Mouse (Mus musculus) neural tube, embryonic 14.5 days (tissue): Measurements from ENCODE around the gene Hist1h3f. TPM values are rescaled to one million over a fixed set of nuclear protein-coding genes. Genes with fewer than 3 reads are reported as not detected.

Experiments used
- ATAC-seq: fragments of 200-750 bp; cut with Nextera tagmentation; 2 replicates; pipeline ENCODE4 v1.8.0; 2017; ENCODE audit warnings: low read depth, mild to moderate bottlenecking, moderate TSS enrichment, moderate library complexity
- H3K27ac ChIP-seq: fragments of 300-500 bp; sonication (generic); 2 replicates; pipeline ENCODE4 v1.5.1; 2014; ENCODE audit warnings: low read depth, mild to moderate bottlenecking, control low read depth, low read length, moderate library complexity, mixed read lengths
- H3K27me3 ChIP-seq: fragments of 300-500 bp; sonication (generic); 2 replicates; pipeline ENCODE4 v1.6.1; 2014; ENCODE audit warnings: low read length; ENCODE audit not compliant: control insufficient read depth, insufficient read depth
- H3K36me3 ChIP-seq: fragments of 300-500 bp; sonication (generic); 2 replicates; pipeline ENCODE4 v1.6.1; 2014; ENCODE audit warnings: low read length, mixed read lengths; ENCODE audit not compliant: control insufficient read depth, insufficient read depth
- H3K4me1 ChIP-seq: fragments of 300-500 bp; sonication (generic); 2 replicates; pipeline ENCODE4 v1.6.1; 2014; ENCODE audit warnings: low read length; ENCODE audit not compliant: control insufficient read depth, insufficient read depth
- H3K4me2 ChIP-seq: fragments of 300-500 bp; sonication (generic); 2 replicates; pipeline ENCODE4 v1.6.1; 2014; ENCODE audit warnings: mild to moderate bottlenecking, low read depth, low read length, control low read depth
- H3K4me3 ChIP-seq: fragments of 300-500 bp; sonication (generic); 2 replicates; pipeline ENCODE4 v1.5.1; 2014; ENCODE audit warnings: low read depth, low read length, control low read depth, mixed read lengths
- H3K9ac ChIP-seq: fragments of 300-500 bp; sonication (generic); replicated peaks from 2 replicates; pipeline ENCODE4 v1.6.1; 2014; ENCODE audit warnings: low read depth, mild to moderate bottlenecking, control low read depth, low read length, mixed read lengths
- H3K9me3 ChIP-seq: fragments of 300-500 bp; sonication (generic); 2 replicates; pipeline ENCODE4 v1.6.1; 2016; ENCODE audit warnings: low read length; ENCODE audit not compliant: control insufficient read depth
- WGBS: fragments of 180-500 bp; shearing (Covaris S2); extraction: QIAGEN DNeasy Blood & Tissue Kit; methylation state at CpG from one replicate; pipeline ENCODE4 v1.1.7; 2014; 5-methylcytosine and 5-hydroxymethylcytosine counted together
- polyA plus RNA-seq: library from polyadenylated mRNA; unstranded; fragments of >200 nt; fragmentation: Nextera tagmentation; extraction: Ambion mirVana; gene quantifications from 2 replicates; pipeline ENCODE4 v1.2.1, GENCODE M21; 2014

Hist1h3f gene
- polyA plus RNA-seq: 0.52 TPM in 1 of 2 replicates, not detected in the other

DNA sequence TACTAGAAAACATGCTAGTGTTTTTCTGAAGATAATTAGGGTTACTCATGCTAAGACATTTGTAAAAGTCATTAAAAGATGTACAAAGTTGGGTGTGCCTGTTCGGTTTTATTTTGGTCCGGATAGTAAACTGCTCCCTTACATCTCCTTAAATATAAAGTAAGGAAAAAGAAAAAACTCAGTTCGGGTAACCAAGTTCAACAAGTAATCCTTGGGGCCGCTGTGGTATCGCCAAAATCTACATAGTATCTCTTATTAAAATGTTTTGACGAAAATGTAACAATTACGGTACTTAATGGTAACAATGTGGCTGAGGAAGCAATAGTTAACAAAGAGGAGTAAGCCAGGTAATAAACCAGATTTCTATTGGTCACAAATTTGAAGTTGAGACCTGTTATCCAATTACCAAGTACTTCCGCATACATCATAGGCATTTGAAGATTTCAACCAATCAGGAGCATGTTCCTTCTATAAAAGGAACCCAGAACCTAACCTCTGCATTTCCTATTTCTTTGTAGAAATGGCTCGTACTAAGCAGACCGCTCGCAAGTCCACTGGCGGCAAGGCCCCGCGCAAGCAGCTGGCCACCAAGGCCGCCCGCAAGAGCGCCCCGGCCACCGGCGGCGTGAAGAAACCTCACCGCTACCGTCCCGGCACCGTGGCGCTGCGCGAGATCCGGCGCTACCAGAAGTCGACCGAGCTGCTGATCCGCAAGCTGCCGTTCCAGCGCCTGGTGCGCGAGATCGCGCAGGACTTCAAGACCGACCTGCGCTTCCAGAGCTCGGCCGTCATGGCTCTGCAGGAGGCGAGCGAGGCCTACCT, at the start of gene Hist1h3f:
Gene Hist1h3f (plus strand): TSS at position 88 of the 822 bp plus-strand sequence.
- H3K27me3 ChIP-seq: no peaks in the 10 kb centered on the region
- peak within 1 kb of the TSS; percentile 87 for H3K27ac ChIP-seq
- H3K9ac ChIP-seq: peak within 1 kb of the TSS; percentile 52
- no peaks in the 10 kb centered on the region for H3K4me1 ChIP-seq
- WGBS: under 1% methylated on average over 25 of the region's 45 CpGs
- peak; percentile 96 for ATAC-seq
- no peaks in the 10 kb centered on the region for H3K9me3 ChIP-seq
- H3K36me3 ChIP-seq: no peaks in the 10 kb centered on the region
- H3K4me2 ChIP-seq: peak within 1 kb of the TSS; percentile 68
- H3K4me3 ChIP-seq: peak within 1 kb of the TSS; percentile 45

DNA sequence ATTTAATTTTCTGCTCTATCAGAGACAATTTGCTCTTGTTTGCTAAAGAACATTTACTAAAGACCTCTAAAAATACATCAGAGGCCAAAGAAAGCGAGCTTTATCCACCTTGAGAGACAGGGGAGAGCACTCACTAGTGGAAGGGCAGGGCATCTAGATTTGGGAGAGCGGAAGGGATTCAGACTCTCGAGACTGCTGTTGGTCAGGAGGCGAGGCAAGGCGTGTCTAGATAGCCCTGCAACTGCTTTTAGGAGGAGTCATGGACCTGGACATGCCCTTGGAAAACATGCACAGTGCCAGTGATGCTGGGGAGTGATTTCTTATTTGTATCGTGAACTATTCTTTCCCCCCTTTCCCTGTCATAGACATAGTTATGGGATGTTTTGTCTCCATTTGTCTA, 48.3 kb upstream of the Hist1h3f start:
- Histone ChIP-seq H3K4me2 (no peak overlapping the region), H3K27me3 (no peaks in the 10 kb centered on the region; the same call in 1 of the 2 replicates), H3K9ac (no peak overlapping the region), H3K27ac (no peak overlapping the region), H3K36me3 (no peaks in the 10 kb centered on the region), H3K9me3 (no peaks in the 10 kb centered on the region), H3K4me1 (no peaks in the 10 kb centered on the region), H3K4me3 (no peak overlapping the region)
- 85% methylated on average over 6 of the region's 6 CpGs for WGBS
- ATAC-seq: no peak

DNA sequence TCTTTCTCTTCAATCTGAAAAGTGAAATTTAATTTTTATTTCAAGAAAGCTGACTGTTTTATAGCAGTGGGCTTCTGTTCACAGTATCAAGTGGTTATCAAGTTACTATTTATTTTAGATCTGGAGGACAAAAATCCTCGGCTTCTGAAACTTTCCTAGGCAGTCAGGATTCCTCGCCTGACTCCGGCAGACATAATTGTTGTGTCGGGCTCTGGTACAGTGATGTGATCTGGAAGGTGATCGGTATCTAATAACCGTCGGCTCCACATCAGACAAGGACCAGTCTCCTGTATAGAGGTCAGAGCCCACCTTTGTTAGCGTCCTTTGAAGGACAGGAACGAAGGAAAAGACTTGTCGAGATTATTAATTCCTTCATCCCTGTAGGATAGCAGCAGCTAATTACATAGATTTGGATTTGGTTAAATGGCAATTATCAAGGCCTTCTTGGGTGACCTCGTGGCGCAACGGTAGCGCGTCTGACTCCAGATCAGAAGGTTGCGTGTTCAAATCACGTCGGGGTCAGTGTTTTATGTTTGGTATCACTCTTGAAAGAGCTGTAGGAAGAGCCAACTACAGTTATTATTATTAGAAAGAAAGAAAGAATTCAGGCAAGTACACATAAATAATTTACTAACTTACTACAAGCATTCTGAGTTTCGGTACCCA, 46.1 kb upstream of the Hist1h3f start:
- no peaks in the 10 kb centered on the region; the same call in 1 of the 2 replicates for H3K27me3 ChIP-seq
- no peaks in the 10 kb centered on the region for H3K4me1 ChIP-seq
- H3K4me2 ChIP-seq: peak overlapping the region; percentile 31
- no peak for ATAC-seq
- 4% methylated on average over 19 of the region's 19 CpGs for WGBS
- H3K36me3 ChIP-seq: no peaks in the 10 kb centered on the region
- H3K9me3 ChIP-seq: no peaks in the 10 kb centered on the region
- no peak overlapping the region; the same call in 1 of the 2 replicates for H3K4me3 ChIP-seq
- no peak overlapping the region for H3K9ac ChIP-seq
- no peak overlapping the region for H3K27ac ChIP-seq

DNA sequence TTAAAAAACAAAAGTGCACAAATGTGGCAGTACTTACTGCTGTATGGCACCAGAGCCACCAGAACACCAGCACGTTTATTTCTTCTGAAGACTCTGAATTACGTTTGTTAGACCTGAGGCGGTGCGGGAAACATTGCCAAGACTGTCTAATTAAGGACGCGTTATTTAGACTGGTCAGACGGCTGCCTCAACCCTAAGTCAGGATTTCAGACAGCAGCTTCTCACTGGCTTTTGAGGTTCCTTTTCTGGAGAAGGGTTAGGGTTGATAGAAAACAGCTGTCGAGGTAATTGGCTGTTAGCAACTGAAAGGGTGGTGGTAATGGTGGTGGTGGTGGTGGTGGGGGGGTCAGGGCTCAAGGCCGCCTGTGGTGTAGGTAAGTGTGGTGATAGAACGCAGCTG, 45.2 kb upstream of the Hist1h3f start:
- WGBS: 9% methylated on average over 10 of the region's 10 CpGs
- no peak for ATAC-seq

DNA sequence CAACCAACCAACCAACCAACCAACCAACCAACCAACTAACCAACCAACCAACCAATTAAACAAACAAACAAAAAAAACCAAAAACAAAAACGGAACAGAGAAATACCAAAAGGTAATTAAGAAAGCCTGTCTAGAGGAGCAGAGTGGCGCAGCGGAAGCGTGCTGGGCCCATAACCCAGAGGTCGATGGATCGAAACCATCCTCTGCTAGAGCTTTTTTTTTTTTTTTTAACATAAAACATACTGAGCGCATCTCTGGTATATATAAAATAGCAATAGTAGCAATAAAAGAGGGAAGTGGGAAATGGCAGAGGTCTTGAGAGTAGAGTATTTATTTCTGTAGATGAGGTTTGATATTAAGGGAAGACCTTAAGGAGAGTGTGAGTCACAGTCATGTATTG, 43.9 kb upstream of the Hist1h3f start:
- no peak overlapping the region for H3K9ac ChIP-seq
- no peak overlapping the region for H3K4me2 ChIP-seq
- no peaks in the 10 kb centered on the region for H3K4me1 ChIP-seq
- no peaks in the 10 kb centered on the region for H3K36me3 ChIP-seq
- H3K27me3 ChIP-seq: no peaks in the 10 kb centered on the region; the same call in 1 of the 2 replicates
- no peak overlapping the region for H3K4me3 ChIP-seq
- 8% methylated on average over 7 of the region's 7 CpGs for WGBS
- H3K27ac ChIP-seq: no peak overlapping the region
- H3K9me3 ChIP-seq: no peaks in the 10 kb centered on the region
- ATAC-seq: no peak

More for the DNA sequence above, 45.2 kb upstream of the Hist1h3f start:
- Histone ChIP-seq H3K4me1 (no peaks in the 10 kb centered on the region), H3K9ac (no peak overlapping the region), H3K27me3 (no peaks in the 10 kb centered on the region; the same call in 1 of the 2 replicates), H3K4me2 (peak overlapping the region; percentile 31), H3K36me3 (no peaks in the 10 kb centered on the region), H3K9me3 (no peaks in the 10 kb centered on the region), H3K27ac (no peak overlapping the region), H3K4me3 (peak overlapping the region; percentile 8; the same call in 1 of the 2 replicates)

DNA sequence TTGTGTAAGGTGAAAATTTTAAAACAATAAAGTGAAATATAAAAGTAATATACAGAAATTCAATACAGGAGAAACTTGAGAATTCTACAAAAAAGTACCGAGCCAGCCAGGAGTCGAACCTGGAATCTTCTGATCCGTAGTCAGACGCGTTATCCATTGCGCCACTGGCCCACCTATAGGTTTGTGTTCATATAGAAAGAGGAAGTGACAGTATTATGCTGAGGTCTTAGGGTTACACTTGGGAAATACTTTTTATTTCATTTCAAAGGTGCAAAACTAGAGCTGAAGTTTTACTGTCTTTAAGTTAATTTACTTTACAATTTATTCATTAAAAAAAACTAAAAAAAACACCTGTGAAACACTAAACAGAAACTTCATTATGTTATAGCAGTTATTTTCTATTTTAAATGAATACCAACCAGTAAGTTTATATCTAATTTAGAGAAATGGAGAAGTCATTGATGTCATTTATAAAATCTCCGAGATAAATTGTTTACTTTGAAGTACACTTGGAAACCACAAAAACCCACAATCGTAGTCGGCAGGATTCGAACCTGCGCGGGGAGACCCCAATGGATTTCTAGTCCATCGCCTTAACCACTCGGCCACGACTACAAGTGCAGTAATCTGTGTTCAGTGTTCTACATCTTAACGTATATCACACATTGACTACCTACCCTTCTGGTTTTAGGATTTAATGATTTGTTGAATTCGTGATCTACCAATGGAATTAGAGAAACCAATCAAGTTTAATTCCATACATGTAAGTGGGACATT, 43.2 kb upstream of the Hist1h3f start:
- ATAC-seq: peak; percentile 77; the same call in 1 of the 2 replicates
- H3K9ac ChIP-seq: no peak overlapping the region
- 1% methylated on average over 17 of the region's 17 CpGs for WGBS
- H3K4me2 ChIP-seq: no peak overlapping the region
- no peaks in the 10 kb centered on the region; the same call in 1 of the 2 replicates for H3K27me3 ChIP-seq
- H3K4me3 ChIP-seq: no peak overlapping the region
- H3K4me1 ChIP-seq: no peaks in the 10 kb centered on the region
- no peaks in the 10 kb centered on the region for H3K36me3 ChIP-seq
- H3K27ac ChIP-seq: no peak overlapping the region
- H3K9me3 ChIP-seq: no peaks in the 10 kb centered on the region

DNA sequence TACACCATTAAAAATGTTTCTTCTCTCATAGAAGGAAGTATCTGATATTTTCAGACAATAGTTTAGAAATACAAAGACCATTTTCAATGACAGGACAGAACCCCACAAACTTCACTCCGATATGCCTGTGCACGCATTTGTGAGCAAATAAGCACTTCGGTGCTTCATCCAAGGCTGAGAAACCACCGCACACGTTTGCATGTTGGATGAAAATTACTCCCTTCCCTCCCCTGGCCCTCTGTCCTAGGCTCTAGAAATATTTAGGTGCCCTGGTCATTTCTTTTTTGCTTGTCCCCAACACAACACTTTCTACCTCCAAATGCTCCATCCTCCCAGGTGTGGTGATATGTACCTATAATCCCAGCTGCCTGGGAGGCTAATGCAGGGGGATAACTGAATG, 42.3 kb upstream of the Hist1h3f start:
- Histone ChIP-seq H3K27me3 (no peaks in the 10 kb centered on the region; the same call in 1 of the 2 replicates), H3K9ac (no peak overlapping the region), H3K4me2 (no peak overlapping the region), H3K36me3 (no peaks in the 10 kb centered on the region), H3K27ac (no peak overlapping the region), H3K4me3 (no peak overlapping the region), H3K9me3 (no peaks in the 10 kb centered on the region), H3K4me1 (no peaks in the 10 kb centered on the region)
- no peak for ATAC-seq
- WGBS: 27% methylated on average over 5 of the region's 5 CpGs

DNA sequence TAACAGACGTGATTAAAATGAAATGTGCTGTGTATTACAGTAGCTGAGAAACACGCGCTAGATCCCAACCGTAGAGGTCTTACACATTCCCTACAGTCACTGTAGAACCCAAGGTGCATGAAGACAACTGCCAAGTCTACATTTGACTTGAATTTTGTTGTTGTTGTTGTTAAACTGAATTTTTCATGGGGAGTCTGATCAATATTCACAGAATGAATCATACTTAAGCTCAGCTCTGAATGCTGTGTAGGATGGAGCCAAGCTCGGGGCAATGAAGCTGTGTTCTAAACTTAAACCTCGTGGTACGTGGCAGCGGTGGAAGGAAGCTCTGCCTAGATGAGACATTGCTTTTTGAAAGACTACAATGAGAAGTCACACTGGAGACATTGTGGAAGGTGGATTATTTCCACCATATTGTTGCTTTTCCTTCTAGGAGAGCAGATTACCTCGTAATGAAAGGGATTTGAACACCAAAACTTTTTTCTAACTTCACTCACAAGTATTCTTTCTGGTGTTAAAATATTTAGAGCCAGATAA, 41.8 kb upstream of the Hist1h3f start:
- H3K4me2 ChIP-seq: no peak overlapping the region
- no peak for ATAC-seq
- 36% methylated on average over 9 of the region's 9 CpGs for WGBS

More for the DNA sequence above, 41.8 kb upstream of the Hist1h3f start:
- Histone ChIP-seq H3K9me3 (no peaks in the 10 kb centered on the region), H3K4me1 (no peaks in the 10 kb centered on the region), H3K36me3 (no peaks in the 10 kb centered on the region), H3K27me3 (no peaks in the 10 kb centered on the region; the same call in 1 of the 2 replicates), H3K9ac (no peak overlapping the region), H3K27ac (no peak overlapping the region), H3K4me3 (no peak overlapping the region)
